Mouse (Mus musculus) urinary bladder, postnatal 25 days (tissue): ENCODE data around the gene Nemp2.

ENCODE experiments used
- DNase-seq: peaks from one replicate; pipeline ENCODE4 v3.0.0; 2022; ENCODE audit warnings: low spot score

Gene Nemp2

GRCm38 (mm10) chr1:52630248-52630936 is at the start of gene Nemp2:
Nemp2 (plus strand) TSS chr1:52630703.
- DNase-seq = peak; percentile 92

GRCm38 (mm10) chr1:52581744-52582143 is 48.8 kb upstream of the Nemp2 start:
- no peak for DNase-seq

DNA sequence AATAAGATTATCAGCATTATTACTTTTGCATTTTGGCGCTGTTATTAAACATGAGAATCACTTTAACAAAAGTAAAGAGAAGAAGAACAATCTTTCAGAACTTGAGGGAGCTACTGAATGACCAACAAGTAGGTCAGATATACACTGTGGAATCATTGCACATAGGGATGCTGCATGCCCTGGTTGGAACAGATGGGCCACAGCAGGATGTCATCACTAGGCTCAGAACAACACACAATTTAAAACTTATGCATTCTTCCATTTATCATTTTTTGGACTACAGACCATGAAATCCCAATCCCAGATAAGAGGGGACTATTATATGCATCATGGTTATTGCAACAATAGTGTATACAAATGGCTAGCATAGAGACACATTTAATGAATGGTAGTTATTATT is 47.6 kb upstream of the Nemp2 start:
- no peak for DNase-seq

- DNase-seq = no peak
These were observed 33.4 kb upstream of the Nemp2 start for GRCm38 (mm10) chr1:52596982-52597646.

GRCm38 (mm10) chr1:52597761-52598160 is 32.7 kb upstream of the Nemp2 start:
- DNase-seq = peak; percentile 68

DNA sequence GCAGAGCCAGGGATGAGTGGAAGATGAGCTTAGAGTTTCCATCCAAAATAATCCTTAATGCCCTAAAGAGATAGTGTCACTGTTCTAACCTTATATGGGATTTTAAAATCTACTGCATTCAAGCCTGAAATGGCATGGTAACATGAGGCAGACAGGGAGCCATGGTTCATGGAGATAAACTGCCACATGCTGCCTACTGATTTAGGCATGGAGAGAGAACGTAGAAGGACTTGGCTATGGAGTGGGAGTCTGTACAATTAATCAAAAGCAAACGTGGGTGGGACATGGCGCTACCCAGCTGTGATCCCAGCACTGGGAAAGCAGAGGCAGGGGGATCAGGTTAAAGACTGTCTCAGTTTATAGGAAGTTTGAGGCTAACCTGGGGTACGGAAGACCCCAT is 32.1 kb upstream of the Nemp2 start:
- DNase-seq = no peak

DNA sequence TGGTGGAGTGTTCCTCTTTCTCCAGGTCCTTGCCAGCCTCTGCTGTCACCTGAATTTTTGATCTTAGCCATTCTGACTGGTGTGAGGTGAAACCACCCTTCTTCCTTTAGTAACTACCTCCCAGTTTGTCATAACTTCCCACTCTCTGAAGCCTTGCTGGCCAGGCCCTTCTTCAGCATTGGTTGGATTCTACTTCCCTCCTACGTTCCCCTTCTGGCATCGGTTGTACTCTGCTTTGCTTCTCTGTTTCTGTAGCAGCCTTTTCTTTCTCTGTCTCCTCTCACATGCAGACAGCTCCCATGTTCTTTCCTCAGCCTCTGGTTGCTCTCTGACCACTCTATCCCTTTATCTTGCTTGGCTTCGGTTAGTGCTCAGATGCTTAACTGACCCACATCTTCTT is 29.0 kb upstream of the Nemp2 start:
- no peak for DNase-seq

DNA sequence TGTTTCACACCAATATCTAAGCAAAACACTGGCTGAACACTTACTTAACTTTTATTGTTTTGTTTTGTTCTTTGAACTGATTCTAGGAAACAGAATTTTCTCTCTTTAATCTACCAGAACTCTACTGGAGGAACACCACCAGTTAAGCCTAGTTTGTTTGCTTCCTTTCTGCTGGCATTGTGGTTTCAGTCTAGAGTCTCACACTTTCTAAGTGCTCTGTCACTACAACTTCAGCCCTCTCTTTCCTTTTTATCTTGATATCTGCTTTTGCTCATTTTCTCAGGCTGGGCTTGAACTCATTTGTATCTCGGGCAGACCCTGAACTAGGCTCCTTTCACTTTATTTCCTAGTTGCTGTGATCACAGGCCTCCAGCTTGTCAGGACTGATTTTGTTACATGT is 22.8 kb upstream of the Nemp2 start:
- DNase-seq = no peak

- DNase-seq = no peak
These were observed 22.0 kb upstream of the Nemp2 start for GRCm38 (mm10) chr1:52608486-52608885.

- DNase-seq = no peak
These were observed 12.3 kb upstream of the Nemp2 start for GRCm38 (mm10) chr1:52618217-52618616.

DNA sequence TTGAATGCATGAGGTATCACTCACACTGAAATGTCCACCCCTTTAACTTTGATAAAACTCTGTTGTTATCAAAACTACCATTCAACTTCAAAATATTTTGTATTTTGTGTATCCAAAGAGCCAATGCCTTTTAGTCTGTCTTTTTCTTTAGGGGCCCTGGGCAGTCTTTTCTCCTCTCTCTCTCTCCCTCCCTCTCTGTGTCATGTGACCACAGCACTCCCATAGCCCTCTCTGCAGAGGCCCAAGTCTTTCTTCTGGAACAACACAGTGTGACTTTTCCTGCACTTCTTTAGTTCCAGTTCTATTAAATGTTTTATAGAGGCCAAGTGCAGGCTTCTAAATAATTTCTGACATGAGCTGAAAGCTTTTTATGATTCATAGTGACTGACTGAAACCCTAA is 10.1 kb upstream of the Nemp2 start:
- DNase-seq = no peak

- no peak for DNase-seq
These were observed 415 bp downstream of the Nemp2 start for GRCm38 (mm10) chr1:52630937-52631299.

DNA sequence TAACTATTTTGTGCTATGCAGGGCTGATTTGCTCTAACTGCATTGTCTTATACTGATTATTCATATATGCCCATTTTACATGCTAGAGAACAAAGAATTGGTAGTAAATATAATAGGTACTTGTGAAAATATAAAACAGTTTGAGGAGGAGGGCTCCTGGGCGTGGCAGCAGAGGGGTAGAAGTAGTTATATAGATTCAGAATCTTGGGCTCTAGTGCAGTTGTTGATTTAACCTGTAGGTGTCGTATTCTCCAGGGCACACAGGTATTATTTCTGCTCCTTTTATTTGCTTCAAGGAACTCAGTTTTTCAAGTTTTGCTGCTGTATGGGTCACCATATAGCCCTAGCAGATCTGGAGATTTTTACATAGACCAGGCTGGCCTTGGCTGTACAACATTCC is 1.1 kb downstream of the Nemp2 start:
- no peak for DNase-seq

DNA sequence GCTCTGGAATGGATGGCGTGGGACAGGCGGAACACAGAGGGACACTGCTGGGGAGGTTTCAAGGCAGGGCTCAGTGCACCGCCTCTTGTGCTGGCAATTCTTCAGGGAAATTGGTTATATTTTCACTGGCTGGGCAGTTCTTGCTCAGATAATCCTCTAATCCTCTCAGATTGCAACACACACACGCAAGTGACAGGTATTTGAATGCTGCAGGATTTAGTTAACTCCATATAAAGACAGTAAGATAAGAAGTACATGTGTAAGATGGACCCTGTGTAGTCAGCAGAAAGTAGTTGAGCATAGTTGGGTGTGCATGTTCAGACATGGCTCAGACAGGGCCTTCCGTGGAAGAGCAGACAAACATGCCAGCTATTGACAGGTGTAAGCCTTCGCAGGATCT is 3.7 kb downstream of the Nemp2 start:
- DNase-seq = no peak

GRCm38 (mm10) chr1:52635932-52636331 is 5.4 kb downstream of the Nemp2 start:
- DNase-seq = no peak

DNA sequence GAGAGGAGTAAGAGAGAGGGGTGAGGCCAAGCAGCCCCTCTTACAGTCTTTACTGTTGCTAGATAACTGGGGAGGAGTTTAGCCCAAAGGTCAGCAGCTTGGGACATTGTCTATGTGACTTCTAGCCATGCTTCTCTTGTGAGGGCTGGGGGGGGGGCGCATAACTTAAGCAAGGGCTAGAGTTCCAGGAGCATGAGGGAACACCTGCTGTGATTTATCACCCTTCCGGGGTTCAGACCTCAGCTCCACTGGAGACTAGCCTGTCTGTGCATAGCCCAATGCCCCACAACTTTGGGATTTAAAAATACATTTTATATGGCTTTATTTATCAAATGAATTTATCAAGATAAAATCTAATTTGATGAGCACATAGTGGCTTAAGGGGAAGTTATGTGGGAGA is 7.6 kb downstream of the Nemp2 start:
- DNase-seq = no peak

GRCm38 (mm10) chr1:52639090-52639489 is 8.6 kb downstream of the Nemp2 start:
- no peak for DNase-seq

DNA sequence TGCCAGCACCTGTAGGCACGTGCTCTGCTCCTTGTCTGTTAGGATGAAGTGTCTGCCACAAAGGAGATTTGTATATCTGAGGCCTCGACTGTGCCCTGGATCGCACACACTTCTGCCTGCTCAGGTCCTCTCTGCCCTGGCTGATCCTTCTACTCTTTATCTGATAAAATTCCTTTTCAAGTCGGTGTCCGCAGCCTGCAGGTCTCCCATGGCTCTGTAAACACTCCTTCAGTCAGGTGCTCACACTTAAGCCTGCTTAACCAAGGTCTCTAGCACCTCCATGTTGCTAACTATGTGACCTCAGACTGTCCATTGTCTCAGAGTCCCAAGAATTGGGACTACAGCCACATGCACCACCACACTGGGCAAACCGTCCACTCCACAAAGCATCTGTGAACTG is 9.8 kb downstream of the Nemp2 start:
- DNase-seq = no peak

- no peak for DNase-seq
These were observed 10.2 kb downstream of the Nemp2 start for GRCm38 (mm10) chr1:52640736-52641135.

GRCm38 (mm10) chr1:52648153-52649027 is 17.9 kb downstream of the Nemp2 start:
- DNase-seq = peak; percentile 19

- DNase-seq = no peak
These were observed 19.6 kb downstream of the Nemp2 start for GRCm38 (mm10) chr1:52650066-52650465.

GRCm38 (mm10) chr1:52652601-52653253 is 22.2 kb downstream of the Nemp2 start:
- DNase-seq = no peak

GRCm38 (mm10) chr1:52653366-52653765 is 22.9 kb downstream of the Nemp2 start:
- DNase-seq = no peak
